Mouse (Mus musculus): Measurements from ENCODE around the gene Dcaf1. TPM values are rescaled to one million over a fixed set of nuclear protein-coding genes. Genes with fewer than 3 reads are reported as not detected.

The Dcaf1 gene
- polyA plus RNA-seq, 1 experiment from 2014 or later, result 7.9 TPM

- DNase-seq (ENCODE audit: low spot score), result no peak
- peaks cover 13% of the 10 kb centered on the region for H3K4me1 ChIP-seq (replicated peaks; ENCODE audit: insufficient read depth, low read length)
- no peak overlapping the region for H3K9ac ChIP-seq (ENCODE audit: low read depth, low read length)
- 42% methylated on average over 3 of the region's 3 CpGs for WGBS
- H3K27ac ChIP-seq, result no peak overlapping the region
- H3K4me3 ChIP-seq (replicated peaks; ENCODE audit: low read depth, low read length), result no peak overlapping the region
- H3K36me3 ChIP-seq (ENCODE audit: insufficient read depth, low read length), result peaks cover 18% of the 10 kb centered on the region; the same call in 1 of the 2 replicates
- H3K27me3 ChIP-seq (ENCODE audit: insufficient read depth, low read length), result no peaks in the 10 kb centered on the region
- no peak for ATAC-seq (replicated peaks; ENCODE audit: low FRiP score, low read depth)
- no peak overlapping the region; the same call in 1 of the 2 replicates for H3K4me2 ChIP-seq (ENCODE audit: low read length)
- no peak for TF ChIP-seq CTCF (IDR thresholded peaks at IDR 0.05; ENCODE audit: low read depth)
- no peaks in the 10 kb centered on the region for H3K9me3 ChIP-seq (replicated peaks; ENCODE audit: low read length)
Measured at GRCm38 (mm10) chr9:106893327-106893726, 71.7 kb downstream of the Dcaf1 start.

- no peak overlapping the region for H3K4me2 ChIP-seq (ENCODE audit: low read length)
- no peak overlapping the region for H3K27ac ChIP-seq
- DNase-seq (ENCODE audit: low spot score) (no peak), ATAC-seq (replicated peaks; ENCODE audit: low FRiP score, low read depth) (no peak)
- H3K9me3 ChIP-seq (replicated peaks; ENCODE audit: low read length), result no peaks in the 10 kb centered on the region
- H3K4me1 ChIP-seq (replicated peaks; ENCODE audit: insufficient read depth, low read length), result no peaks in the 10 kb centered on the region
- H3K9ac ChIP-seq (ENCODE audit: low read depth, low read length), result no peak overlapping the region
- WGBS, result 38% methylated on average over 1 of the region's 1 CpGs
- H3K4me3 ChIP-seq (replicated peaks; ENCODE audit: low read depth, low read length), result no peak overlapping the region
- H3K27me3 ChIP-seq (ENCODE audit: insufficient read depth, low read length), result no peaks in the 10 kb centered on the region
- no peak for TF ChIP-seq CTCF (IDR thresholded peaks at IDR 0.05; ENCODE audit: low read depth)
- no peaks in the 10 kb centered on the region for H3K36me3 ChIP-seq (ENCODE audit: insufficient read depth, low read length)
Measured at GRCm38 (mm10) chr9:106898901-106899300, 77.2 kb downstream of the Dcaf1 start.

DNA sequence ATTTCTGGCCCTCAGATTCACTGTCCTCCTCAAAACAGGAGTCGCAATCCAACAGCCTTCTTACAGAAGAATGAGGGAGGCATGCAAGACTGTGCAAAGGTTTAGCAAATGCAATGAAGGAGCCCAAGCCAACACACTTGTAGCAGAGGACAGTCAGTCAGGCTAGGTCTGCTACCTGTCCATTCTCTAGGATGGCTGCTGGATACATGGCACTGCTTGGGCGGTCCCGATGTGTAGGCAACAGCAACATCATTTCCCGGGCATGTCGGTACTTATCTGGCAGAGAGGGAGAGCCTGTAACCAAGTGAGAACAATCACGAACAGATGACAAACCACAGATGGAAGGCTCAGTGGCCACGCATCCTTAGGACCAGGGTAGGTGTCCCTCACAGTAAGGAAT is 79.9 kb downstream of the Dcaf1 start:
- H3K27me3 ChIP-seq (ENCODE audit: insufficient read depth, low read length), result no peaks in the 10 kb centered on the region
- no peak overlapping the region for H3K27ac ChIP-seq
- DNase-seq (ENCODE audit: low spot score) (no peak), ATAC-seq (replicated peaks; ENCODE audit: low FRiP score, low read depth) (no peak)
- H3K4me1 ChIP-seq (replicated peaks; ENCODE audit: insufficient read depth, low read length), result no peaks in the 10 kb centered on the region
- H3K9ac ChIP-seq (ENCODE audit: low read depth, low read length), result no peak overlapping the region
- TF ChIP-seq CTCF (IDR thresholded peaks at IDR 0.05; ENCODE audit: low read depth), result no peak
- H3K4me3 ChIP-seq (replicated peaks; ENCODE audit: low read depth, low read length), result no peak overlapping the region
- 88% methylated on average over 7 of the region's 7 CpGs for WGBS
- H3K4me2 ChIP-seq (ENCODE audit: low read length), result no peak overlapping the region
- no peaks in the 10 kb centered on the region for H3K36me3 ChIP-seq (ENCODE audit: insufficient read depth, low read length)
- no peaks in the 10 kb centered on the region for H3K9me3 ChIP-seq (replicated peaks; ENCODE audit: low read length)

GRCm38 (mm10) chr9:106903099-106903790 is 81.6 kb downstream of the Dcaf1 start:
- no peak overlapping the region for H3K4me3 ChIP-seq (replicated peaks; ENCODE audit: low read depth, low read length)
- H3K36me3 ChIP-seq (ENCODE audit: insufficient read depth, low read length), result no peaks in the 10 kb centered on the region
- H3K9ac ChIP-seq (ENCODE audit: low read depth, low read length), result no peak overlapping the region
- H3K9me3 ChIP-seq (replicated peaks; ENCODE audit: low read length), result no peaks in the 10 kb centered on the region
- H3K27me3 ChIP-seq (ENCODE audit: insufficient read depth, low read length), result no peaks in the 10 kb centered on the region
- no peak for TF ChIP-seq CTCF (IDR thresholded peaks at IDR 0.05; ENCODE audit: low read depth)
- ATAC-seq (replicated peaks; ENCODE audit: low FRiP score, low read depth) (no peak), DNase-seq (ENCODE audit: low spot score) (no peak)
- no peak overlapping the region for H3K27ac ChIP-seq
- no peak overlapping the region for H3K4me2 ChIP-seq (ENCODE audit: low read length)
- 88% methylated on average over 4 of the region's 4 CpGs for WGBS
- no peaks in the 10 kb centered on the region for H3K4me1 ChIP-seq (replicated peaks; ENCODE audit: insufficient read depth, low read length)

GRCm38 (mm10) chr9:106903791-106904134 is 82.1 kb downstream of the Dcaf1 start:
- peak; percentile 78 for DNase-seq (ENCODE audit: low spot score)

GRCm38 (mm10) chr9:106906597-106906996 is 84.9 kb downstream of the Dcaf1 start:
- H3K27ac ChIP-seq, result no peak overlapping the region
- no peak for DNase-seq (ENCODE audit: low spot score)
- no peaks in the 10 kb centered on the region for H3K27me3 ChIP-seq (ENCODE audit: insufficient read depth, low read length)
- WGBS, result 88% methylated on average over 8 of the region's 8 CpGs
- H3K4me2 ChIP-seq (ENCODE audit: low read length), result no peak overlapping the region
- ATAC-seq (replicated peaks; ENCODE audit: low FRiP score, low read depth), result no peak
- TF ChIP-seq CTCF (IDR thresholded peaks at IDR 0.05; ENCODE audit: low read depth), result no peak
- H3K4me3 ChIP-seq (replicated peaks; ENCODE audit: low read depth, low read length), result no peak overlapping the region
- no peaks in the 10 kb centered on the region for H3K4me1 ChIP-seq (replicated peaks; ENCODE audit: insufficient read depth, low read length)
- H3K36me3 ChIP-seq (ENCODE audit: insufficient read depth, low read length), result no peaks in the 10 kb centered on the region
- H3K9ac ChIP-seq (ENCODE audit: low read depth, low read length), result no peak overlapping the region
- no peaks in the 10 kb centered on the region for H3K9me3 ChIP-seq (replicated peaks; ENCODE audit: low read length)

More at GRCm38 (mm10) chr9:106903791-106904134, 82.1 kb downstream of the Dcaf1 start:
- H3K27me3 ChIP-seq (ENCODE audit: insufficient read depth, low read length), result no peaks in the 10 kb centered on the region
- ATAC-seq (replicated peaks; ENCODE audit: low FRiP score, low read depth), result 0 out of 2 replicates have a peak, but pooled peaks have one; percentile 17
- WGBS, result 15% methylated on average over 1 of the region's 1 CpGs
- no peak overlapping the region for H3K4me3 ChIP-seq (replicated peaks; ENCODE audit: low read depth, low read length)
- H3K4me2 ChIP-seq (ENCODE audit: low read length), result no peak overlapping the region
- TF ChIP-seq CTCF (IDR thresholded peaks at IDR 0.05; ENCODE audit: low read depth), result peak; percentile 82
- no peak overlapping the region for H3K9ac ChIP-seq (ENCODE audit: low read depth, low read length)
- H3K4me1 ChIP-seq (replicated peaks; ENCODE audit: insufficient read depth, low read length), result no peaks in the 10 kb centered on the region
- no peaks in the 10 kb centered on the region for H3K36me3 ChIP-seq (ENCODE audit: insufficient read depth, low read length)
- H3K9me3 ChIP-seq (replicated peaks; ENCODE audit: low read length), result no peaks in the 10 kb centered on the region
- H3K27ac ChIP-seq, result no peak overlapping the region

DNA sequence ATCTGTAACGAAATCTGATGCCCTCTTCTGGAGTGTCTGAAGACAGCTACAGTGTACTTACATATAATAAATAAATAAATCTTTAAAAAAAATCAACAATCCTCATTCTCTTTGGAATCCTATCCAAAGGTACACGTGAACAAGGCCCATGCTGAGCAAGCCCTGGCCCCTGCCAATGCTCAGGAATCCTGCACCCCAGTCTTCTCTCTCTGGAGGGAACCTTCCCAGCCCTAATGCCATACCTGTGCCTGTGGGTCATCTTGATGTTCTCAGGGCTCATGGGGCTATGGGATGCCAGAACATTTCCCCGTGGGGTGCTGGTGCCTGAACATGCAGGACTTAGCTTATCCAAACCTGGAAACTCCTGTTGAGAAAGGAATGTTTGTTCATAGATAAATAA is 86.5 kb downstream of the Dcaf1 start:
- Histone ChIP-seq H3K9ac (ENCODE audit: low read depth, low read length) (no peak overlapping the region), H3K9me3 (replicated peaks; ENCODE audit: low read length) (no peaks in the 10 kb centered on the region), H3K4me2 (ENCODE audit: low read length) (no peak overlapping the region), H3K27ac (no peak overlapping the region), H3K4me3 (replicated peaks; ENCODE audit: low read depth, low read length) (no peak overlapping the region), H3K4me1 (replicated peaks; ENCODE audit: insufficient read depth, low read length) (no peaks in the 10 kb centered on the region), H3K27me3 (ENCODE audit: insufficient read depth, low read length) (no peaks in the 10 kb centered on the region), H3K36me3 (ENCODE audit: insufficient read depth, low read length) (no peaks in the 10 kb centered on the region)
- no peak for TF ChIP-seq CTCF (IDR thresholded peaks at IDR 0.05; ENCODE audit: low read depth)
- DNase-seq (ENCODE audit: low spot score) (no peak), ATAC-seq (replicated peaks; ENCODE audit: low FRiP score, low read depth) (no peak)
- WGBS, result 88% methylated on average over 3 of the region's 3 CpGs

Data from kidney, postnatal 0 days (tissue).